Mouse (Mus musculus) spleen, adult 12 weeks (tissue): ENCODE results near the gene Lmntd1.

Source experiments
- DNase-seq: peaks from one replicate; pipeline ENCODE4 v3.0.0; 2022; ENCODE audit warnings: low spot score

The Lmntd1 gene

DNA sequence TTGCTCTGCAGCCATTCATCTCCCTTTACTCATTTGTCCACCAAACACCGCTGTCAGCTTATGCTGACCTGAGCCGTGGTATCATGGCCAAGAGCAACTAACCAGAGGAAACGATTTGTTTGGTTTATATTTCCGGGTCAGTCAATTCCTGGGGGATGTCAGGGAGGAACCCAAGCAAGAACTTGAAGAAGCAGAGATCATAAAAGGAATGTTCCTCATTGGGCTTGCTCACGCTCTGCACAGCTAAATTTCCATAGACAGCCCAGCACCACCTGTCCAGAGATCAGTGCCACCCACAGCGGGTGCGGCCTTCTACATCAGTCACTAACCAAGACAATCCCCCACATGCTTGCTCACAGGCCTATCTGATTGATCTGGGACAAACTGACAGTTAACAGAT is at the start of gene Lmntd1:
Gene Lmntd1, minus strand, starts transcription at position 101 of the 400 bp plus-strand sequence.
- DNase-seq = no peak

DNA sequence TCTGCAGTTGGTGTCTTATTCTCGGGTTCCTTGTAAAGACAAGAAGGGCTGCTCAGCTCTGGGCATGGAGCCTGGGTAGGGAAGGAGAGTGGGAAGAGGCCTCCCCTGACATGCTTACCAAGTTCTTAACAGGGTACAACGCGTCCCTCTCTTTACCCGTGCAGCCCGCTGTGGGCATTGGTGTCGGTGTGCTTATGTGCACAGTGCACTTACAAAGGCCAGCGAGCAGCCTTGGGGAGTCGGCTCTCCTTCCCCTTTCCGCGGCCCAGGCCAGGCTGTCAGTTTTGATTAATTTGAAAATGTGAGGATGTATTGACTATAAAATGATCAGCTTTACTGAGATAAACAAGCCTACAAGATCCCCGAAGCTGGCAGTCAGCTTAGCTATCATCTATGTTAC is 46.8 kb upstream of the Lmntd1 start:
- no peak for DNase-seq

DNA sequence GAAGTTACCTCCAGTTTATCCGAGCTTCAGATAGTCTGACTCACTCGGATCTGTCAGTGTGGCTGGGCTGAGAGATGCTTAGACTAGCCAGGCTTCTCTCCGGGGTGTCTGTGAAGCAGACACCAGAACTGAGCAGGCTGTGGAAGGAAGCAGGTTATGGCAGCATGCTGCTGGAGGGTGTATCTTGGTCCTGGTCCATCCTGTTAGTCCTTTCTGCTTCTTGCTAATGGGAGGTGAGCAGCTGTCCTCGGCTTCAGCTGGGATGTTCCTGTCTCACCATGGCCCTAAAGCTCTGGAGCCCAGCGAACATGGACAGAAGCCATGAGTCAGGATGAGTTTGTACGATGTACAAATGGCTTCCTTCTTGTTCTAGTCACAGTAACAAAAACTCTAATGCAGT is 45.0 kb upstream of the Lmntd1 start:
- no peak for DNase-seq

DNA sequence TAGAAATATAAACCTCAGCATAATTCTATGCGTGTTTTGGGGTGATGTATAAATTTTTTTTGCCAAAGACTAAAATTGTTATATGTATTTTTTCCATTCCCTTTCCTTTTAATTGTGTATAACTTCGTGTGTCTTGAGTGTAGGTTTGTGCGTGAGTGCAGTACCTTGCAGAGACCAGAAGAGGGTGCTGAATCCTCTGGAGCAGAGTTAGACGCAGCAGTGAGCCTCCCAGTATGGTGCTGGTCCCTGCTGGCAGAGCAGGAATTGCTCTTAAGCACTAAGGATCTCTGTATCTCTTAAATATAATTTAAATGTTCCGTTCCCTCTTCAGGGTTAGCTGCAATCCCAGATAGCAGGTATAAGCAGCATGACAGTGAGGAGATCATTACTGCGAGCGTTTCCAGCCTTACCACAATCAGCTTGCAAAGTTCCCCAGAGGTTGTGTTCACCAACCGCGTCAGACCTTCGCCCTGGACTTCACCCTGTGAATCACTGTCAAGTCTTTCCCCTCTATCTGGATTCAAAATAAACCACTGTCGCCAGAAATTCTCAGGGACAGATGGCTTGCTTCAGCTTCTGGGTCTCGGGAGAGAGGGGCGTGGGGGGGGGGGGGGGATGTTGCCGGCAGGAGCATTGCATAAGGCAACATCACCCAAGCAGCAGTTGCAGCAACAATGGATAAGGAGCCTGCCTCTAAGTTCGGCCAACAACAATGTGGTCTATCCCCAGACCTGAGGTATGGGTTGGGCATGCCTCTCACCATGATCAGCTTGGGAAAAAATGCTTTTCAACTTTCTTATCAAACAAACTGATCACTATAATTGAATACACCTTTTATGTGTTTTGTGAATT is 42.8 kb upstream of the Lmntd1 start:
- no peak for DNase-seq

DNA sequence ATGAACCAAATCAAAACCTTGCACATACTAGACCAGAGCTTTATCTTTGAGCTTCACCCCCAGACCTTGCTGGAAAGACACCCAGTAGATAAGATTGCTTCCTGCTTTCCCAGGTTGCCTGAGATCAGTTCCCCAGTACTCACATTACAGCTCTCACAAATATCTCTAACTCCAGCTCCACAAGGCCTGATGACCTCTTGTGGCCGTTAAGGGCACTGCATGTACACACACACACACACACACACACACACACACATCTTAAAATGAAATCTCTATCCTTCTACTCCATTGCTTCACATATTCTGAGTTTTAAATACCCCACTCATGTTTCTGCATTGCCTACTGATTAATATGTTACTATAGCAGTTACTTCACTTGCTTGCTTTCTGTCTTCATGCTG is 41.6 kb upstream of the Lmntd1 start:
- no peak for DNase-seq

DNA sequence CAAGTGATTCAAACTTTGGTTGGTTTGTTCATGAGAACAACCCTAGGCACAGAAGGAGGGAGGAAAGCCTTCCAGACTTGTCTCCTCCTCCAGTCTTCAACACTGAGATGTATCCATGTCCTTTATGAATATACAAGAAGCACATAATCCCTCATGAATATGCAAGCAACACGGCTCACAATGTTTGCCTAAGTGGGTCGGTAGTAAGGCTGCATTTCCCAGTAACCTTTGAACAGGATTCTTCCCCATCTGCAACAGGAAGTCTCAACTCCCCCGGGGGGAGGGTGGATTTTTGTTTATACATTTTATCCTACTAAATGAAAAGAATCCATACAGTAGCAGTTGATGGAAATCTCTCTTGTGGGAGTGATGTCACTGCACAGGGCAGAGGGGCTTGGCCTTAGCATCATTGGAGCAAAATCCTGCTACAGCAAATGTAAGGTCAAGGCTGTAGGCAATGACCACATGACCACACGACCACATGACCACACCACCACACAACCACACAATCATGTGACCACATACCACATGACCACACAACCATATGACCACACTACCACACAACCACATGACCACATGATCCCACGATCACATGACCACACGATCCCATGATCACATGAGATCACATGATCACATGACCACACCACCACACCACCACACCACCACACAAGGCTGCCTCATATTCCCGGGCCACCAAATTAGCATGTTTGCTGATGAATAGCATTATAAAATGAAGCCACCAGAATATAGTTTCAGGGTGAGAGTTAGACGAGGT is 40.1 kb upstream of the Lmntd1 start:
- no peak for DNase-seq

DNA sequence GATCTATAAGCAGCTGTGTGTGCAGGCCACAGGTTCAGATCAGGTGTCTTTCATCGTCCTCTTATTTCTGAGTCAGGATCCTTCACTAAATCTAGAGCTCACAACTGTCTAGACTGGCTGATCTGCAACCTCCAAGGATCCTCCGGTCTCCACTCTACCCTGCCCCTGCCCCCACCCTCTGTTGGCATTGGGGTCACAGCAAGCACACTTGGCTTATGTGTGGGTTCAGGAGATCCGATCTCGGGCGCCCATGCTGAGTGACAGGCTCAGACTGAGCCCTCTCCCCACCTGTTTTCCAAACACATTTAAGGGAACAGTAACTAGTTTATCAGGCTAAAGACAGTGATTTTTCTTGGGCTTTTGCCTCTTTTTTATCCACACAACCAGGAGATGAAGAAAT is 39.5 kb upstream of the Lmntd1 start:
- DNase-seq = no peak

DNA sequence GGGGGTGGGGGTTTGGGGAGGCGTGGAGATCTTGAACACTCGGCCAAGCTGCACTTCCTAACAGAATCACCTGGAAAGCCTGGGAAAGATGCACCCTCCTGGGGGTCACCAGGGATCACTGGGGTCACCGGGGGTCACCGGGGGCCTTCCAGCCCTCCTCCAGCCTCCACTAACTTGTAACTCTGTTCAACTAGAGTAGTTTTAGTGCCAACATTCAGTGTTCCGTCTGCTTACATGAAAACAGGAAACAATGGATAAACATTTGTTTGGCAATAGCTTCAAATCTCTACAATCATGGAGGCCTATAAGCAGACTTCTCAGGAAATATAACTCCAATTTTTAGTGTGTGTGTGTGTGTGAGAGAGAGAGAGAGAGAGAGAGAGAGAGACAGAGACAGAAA is 38.9 kb upstream of the Lmntd1 start:
- DNase-seq = no peak

DNA sequence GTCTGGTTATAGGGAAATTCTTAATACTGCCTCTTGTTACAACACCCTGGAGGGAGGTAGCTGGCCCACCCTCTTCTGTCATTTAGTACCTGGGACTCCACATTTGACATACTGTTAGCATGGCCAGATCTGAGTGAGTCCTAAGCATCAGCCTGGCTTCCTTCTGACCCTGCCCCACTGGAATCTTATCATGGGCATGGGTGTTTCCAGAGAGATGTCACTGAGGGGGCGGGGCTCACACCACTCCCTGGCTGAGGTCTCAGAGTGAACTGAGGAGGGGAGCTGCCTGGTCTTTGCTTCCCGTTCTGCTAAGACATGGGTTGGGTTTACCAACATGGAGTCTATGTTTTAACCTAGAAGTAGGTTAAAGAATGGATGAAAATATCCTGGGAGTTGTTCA is 37.9 kb upstream of the Lmntd1 start:
- no peak for DNase-seq

DNA sequence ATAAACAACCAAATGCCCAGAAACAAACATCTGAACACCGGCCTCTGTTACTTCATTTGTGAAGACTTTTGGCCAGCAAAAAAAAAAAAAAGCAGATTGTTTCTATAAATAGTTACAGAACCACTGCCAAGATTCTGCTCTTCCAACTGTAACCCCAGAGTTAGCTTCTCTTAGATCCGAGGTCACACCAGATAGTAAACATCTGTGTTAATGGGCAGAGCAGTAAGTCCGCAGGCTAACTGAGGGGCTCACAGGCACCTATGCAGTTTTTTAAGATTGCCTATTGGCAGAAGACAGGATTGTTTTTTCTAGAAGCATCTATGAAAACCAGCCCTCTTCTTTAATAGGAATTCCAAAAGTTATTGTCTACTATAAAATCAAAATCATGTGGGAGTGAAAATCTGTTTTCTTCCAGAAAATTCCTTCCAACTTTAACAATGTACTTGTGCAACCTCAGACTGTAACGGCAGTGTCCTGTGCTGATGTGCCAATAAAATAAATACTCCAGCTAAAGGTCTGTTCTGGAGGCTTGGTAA is 26.9 kb upstream of the Lmntd1 start:
- DNase-seq = no peak

DNA sequence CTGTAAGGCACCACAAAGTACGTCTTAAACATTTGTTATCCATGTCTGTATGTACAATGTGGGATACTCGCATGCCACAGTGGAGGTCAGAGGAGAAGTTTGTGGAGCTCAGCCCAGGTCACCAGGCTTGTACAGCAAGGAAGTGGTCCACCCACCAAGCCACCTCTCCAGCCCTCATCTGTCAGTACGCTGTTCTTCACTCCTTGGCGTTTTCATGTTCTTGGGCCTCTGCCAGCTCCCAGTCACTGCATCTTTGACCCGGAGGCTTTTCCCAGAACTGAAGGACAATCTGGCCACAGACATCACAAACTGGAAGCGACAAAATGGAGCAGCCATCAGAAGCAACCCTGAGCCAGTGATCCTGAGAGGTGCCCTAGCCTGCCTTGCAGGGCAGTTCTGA is 24.1 kb upstream of the Lmntd1 start:
- no peak for DNase-seq

DNA sequence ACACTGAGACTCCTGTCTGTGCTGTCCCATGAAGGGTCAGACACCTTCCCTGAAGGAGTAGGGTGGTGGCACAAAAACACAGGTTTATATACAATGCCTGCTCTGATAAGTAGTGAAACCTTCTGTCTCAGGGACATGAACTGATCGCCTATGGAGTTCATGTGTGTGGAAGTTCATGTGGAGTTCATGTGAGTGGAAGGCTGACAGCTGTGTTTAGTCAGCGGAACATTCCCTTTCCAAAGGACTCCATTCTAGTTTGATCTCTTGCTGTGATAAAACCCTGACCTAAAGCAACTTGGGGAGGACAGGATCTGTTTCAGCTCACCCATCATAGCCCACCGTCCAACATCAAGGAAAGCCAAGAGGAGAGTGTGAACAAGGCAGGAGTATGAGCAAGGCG is 22.6 kb upstream of the Lmntd1 start:
- DNase-seq = no peak

DNA sequence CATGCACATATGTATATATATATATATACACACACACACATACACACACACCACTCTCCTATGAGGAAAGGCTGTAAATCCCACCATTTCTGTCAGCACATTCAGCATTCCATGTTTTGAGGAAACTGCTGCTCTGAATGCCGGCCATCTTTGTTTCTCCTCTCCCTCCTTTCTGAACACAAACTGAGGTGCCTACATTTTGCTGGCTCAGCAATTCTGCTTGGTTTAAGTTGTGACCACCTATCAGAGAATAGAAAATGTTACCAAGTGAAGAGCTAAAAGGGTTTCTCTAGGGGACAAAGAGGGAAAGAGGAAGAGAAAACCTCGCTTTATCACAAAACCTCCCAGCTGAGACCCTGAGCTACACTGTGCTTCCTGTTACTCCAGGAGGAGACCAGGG is 20.3 kb upstream of the Lmntd1 start:
- DNase-seq = no peak

DNA sequence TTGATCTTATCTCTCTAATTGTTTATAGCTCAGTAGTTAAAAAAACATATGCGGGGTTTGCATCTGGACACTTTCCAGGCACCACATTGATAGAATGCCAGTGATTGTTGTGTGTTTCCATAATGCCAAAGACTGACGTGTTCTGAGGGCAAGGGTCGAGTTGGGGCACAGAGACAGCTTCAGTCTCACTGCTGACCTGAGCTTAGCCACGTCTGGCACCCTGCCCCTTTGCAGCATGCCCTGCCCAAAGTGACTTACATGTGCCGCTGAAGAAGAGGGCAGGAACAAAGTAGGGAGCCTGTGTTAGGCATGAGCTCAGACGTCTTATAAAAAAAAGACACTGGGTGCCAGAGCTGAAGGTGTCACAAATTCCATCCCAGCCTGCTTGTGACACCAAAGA is 16.1 kb upstream of the Lmntd1 start:
- no peak for DNase-seq

DNA sequence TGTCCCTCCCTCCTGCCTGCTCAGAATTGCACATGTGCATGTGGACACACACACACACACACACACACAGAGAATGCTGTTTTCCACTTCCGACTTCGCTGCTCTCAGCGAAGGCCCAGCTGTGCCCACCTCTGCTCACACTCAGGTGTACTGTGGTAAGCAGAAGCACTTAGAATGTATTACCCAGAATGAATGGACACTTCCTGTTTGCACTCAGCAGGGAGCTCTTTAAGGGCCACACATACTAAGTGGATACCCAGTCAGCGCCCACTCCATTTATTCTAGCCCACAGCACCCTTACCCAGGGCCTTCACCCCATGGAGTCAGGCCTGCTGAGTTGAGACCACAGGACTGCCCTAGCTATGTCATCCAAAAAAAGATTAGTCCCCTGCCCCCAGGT is 9.0 kb upstream of the Lmntd1 start:
- DNase-seq = no peak

DNA sequence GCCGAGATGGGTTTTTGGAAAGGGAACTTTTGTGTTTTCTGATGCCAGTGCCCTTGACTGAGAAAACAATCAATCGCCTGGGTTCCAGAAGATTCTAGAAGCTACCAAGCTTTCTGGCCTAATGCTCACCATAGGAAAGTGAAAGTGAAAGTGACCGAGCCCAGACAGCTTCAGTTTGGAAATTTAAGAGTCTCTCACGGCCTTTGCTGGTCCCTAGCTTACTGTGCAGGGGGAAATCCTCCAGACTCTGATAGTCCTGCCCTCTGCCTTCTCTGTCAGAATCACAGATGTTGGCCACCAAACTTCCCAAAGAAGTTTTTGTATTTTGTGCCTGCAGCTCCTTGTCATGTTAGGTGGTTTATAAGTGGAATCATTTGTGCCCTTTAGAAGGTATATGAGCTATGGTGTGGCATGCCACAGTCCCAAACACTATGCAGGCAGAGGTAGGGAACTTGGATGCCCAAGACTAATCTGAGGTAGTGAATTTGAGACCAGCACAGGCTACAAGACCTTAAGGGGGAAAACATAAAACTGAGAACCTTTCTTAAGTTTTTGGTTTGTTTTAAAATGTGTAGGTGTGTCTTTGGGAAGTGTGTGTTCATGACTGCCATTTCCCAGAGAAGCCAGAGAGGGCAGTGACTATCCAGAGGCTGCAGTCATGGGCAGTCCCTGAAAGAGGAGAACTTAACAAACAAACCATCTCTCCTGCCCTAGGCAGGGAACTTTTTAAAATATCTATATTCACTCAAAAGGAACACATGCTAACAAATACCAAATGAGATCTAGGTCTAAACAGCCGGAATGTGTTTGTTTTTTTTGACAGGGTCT is 2.5 kb upstream of the Lmntd1 start:
- no peak for DNase-seq

DNA sequence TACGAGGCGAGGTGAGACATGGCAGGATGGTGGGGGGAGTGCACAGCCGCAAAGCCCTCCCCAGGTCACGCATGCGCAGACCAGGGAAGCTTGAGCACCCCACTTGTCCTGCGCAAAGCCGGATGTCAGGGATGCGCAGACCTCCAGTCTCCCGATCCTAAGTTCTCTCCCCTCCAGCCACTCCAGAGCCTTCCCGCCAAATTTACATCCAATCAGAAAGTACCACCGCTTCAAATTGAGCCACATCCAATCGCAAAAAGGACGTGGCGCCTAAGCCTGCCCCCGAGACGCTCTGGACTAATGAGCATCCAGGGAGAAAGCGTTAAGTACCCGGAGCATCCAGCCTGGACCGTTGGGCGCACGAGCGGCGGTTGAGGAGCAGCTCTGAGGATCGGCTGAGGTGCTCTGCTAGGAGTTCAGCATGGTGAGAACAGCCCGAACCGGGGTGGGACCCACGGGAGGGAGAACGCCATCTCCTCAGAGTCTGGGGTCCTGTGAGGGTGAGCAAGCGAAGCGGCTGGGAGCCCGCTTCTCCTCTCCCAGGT is 1.6 kb upstream of the Lmntd1 start, which contains the start of gene Tuba3b:
Gene Tuba3b, plus strand, starts transcription at position 92 of the 545 bp plus-strand sequence.
- no peak for DNase-seq

DNA sequence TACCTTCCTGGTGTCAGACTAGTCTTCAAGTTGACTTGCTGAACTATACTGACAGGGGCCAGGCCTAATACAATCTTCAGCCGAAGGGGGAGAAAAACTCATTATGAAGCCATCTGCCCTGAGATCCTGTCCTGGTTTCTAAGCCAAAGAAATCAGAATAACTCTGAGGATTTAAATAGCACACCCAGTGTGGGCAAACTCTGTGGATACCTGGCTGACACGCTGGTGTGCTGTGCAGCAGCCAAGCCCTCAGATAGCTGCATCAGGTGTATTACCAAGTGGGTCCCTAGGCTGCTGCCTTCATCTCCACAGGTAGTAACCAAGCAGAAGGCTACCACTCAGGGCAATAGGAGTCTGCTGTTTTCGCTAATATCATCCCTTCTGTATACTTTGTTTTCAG is 1.5 kb downstream of the Lmntd1 start:
- DNase-seq = no peak

DNA sequence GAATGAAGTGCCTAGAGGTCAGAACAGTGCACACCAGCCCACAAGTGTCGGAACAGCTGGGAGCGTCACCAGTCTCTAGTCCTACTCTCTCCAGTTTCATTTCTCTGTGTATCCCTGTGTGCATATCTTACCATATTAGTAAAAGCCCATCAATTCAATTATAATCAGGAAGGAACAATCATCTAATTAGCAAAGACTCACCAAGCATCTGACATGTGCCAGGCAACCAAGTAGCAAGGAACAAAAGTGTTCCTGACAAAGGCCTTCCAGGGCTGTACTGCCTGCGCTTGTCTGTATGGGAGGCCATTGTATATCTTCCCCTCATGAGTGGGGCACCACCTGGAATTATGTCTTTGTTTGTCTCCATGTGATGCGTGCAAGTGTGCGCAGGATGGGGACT is 3.2 kb downstream of the Lmntd1 start:
- DNase-seq = no peak

DNA sequence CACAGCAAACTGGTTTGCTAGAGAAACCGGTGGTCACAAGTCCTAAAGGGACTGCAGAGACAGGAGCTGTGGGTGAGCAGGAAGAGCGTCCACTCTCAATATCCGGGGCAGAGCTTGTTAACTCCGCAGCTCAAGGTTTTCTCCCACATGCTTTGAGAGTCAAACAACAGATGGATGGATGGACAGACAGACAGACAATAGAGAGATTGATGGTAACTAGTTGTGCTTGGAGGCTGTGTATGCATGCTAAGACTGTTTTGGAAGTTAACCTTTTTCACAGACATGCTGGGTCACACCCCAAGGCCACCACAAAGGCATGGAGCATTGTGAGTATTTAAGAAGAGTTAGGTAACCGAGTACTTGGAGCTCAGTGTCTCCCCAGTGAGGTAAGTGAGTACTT is 5.4 kb downstream of the Lmntd1 start:
- no peak for DNase-seq

DNA sequence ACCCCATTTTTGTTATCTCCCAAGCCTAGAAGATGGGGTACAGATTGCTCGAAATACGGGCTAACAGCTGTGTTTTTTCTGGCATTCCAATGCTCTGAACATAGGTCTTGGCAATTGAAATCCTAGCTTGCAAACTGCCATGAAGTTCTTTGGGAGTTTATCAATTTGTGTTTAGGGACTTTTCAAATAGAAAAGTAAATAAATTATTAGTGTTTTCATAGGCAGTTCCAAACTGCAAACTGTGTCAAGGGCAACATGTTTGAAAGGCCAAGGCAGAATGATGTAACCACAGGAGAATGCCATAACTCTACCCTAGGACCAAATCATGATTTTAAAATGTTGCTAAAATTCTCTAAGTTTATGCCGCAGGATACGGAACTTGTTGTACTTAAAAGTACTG is 6.4 kb downstream of the Lmntd1 start:
- DNase-seq = no peak

DNA sequence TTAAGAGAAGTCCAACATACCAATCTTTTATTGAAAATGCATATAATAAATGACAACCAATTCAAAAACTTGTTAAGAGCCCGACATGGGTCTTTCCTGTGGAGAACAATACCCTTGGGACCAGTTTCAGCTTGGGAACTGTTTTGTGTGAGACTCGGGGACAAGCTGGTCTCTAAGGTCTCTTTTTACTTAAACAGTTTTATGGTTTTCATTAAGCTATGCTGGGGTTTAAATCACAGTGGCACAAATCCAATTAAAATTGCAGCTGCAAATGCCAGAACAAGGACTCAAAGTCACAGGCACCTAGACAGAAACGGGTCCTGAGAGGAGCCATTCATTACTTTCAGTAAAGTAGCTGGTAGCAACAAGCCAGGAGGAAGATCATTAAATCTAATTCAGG is 8.9 kb downstream of the Lmntd1 start:
- DNase-seq = no peak
